Mouse (Mus musculus): ENCODE data around the gene Smoc1.

Gene Smoc1

DNA sequence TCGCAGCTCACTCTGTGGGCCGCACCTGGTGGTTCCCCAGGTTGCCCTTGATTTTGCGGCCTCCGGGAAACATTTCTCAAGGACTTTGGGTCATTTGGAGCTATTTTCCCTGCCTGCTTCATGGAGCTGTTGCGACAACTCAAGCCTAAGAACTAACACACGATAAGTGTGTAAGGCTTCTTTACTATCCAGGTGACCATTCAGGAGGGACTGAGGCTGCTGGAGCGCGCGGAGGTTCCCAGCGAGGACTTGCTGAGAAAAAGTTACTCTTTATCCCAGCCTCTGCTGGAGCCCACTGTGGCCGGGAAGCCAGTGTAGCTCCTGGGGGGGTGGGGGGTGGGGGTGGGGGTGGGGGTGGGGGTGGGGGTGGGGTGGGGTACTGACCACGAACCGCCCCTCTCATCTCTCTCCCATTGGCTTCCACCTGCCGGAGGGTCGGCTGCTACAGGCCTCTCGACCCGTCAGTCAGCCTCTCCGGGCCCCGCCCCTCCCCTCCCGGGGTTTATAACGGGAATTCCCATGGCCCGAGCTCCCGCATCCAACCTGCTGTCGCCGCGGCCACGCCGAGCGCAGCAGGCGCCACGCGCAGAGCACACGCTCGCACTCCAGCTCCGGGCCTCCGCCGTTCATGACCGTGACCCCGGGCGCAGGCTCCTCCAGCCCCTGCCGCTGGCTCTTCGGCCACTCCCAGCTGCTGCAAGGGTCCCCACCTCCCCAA, at the start of gene Smoc1:
TSS of gene Smoc1 (plus strand) at position 532 of the 718 bp plus-strand sequence.
- DNase-seq: peak; percentile 61

DNA sequence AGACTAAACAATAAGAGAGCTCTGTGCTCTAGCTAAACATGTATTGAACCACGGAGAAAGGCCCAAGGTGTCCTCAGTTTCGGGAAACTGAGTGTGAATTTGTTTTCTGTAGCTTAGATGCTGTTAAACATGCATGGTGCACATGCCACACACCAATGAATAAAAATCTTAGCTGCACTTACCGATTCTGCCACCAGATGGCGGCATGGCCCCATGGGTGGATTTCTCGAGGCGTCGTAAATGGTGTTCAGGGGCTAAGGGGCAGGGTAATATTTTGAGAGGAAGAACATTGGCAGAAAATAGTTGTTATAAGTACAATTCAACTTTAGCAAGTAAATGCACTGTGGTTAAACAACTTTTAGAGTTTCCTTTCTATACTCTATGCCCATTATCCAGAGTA, 44.3 kb upstream of the Smoc1 start:
- DNase-seq: peak; percentile 26

DNA sequence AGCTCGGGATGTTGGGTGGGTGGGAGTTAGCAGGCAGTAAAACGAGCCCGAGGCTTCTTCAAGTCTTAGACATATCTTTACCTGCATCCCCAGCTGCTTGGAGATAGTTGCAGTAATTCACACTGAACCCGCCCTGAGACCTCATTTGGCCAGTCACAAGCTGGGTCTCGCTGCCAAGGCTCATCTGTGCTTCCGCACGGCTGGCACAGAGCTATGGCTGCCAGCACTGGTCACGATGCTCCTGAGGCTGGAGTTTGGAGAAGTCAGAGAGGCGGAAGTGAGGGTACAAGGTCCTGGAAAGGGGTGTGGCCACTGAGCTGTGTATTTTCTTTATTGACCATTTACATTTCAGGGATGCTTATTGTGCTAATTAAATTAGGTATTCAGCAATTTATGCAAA, 42.9 kb upstream of the Smoc1 start:
- DNase-seq: no peak

DNA sequence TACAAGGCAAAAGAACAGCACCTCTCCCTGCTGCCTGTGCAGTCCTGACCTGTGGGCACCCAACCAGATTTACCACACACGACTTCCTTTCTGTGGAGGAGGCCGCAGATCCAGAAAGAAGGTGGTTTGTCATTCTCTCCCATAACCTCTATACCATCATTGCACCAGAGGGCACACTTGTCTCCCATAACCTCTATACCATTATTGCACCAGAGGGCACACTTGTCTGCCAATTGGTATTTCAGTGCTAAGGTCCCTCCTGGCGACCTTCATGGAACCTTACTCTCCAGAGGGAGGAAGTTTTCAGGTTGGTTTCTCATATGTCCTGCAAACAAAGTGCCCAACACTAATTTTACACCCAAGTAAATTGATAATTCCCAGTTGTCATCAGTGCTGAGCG, 40.0 kb upstream of the Smoc1 start:
- DNase-seq: no peak

GRCm38 (mm10) chr12:80988286-80988685, 38.3 kb upstream of the Smoc1 start:
- DNase-seq: no peak

- no peak for DNase-seq
Measured at GRCm38 (mm10) chr12:80990901-80991445, 35.6 kb upstream of the Smoc1 start.

DNA sequence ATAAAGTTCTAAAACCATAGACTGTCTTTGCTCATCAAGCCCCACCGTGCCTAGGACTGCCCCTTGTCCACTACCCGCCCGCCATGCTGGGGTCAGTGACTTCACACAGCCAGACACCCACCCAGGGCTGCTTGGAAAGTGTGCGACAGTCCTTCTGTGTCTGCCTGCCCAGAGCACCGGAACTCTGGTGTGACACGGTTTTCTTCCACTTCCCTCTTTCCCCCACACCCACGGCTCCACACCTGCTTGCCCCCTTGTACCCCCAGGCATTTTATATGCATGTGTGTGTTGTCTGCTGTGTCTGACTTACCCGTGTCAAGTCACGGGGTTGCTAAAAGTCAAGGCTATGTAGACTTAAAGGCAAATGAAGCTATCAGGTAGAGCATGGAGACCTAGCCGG, 34.8 kb upstream of the Smoc1 start:
- no peak for DNase-seq

DNA sequence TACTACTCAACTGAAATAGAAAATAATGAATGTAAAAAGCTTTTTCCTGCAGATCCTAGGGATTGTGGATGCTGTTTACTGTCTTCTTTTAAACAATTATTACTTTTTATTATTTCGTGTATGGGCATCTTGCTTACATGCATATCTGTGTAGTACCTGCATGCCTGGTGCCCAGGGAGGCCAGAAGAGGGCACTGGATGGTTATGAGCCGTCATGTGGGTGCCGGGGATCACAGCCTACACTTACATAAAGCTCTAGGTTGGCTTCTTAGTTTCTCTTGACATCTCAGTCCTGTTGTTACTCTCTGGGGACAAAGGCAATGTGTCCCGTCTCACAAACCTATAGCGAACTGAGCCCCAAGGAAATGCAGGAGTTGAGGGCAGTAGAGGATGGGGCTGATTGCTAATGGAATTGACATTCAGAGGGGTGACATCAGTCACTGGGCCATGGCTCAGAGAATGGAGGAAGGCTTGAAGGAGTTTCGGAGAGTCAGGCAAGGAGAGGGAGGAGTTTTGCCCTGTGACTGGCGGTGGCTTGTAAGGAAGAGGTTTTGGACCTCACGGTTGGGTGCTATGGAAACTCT, 34.0 kb upstream of the Smoc1 start:
- DNase-seq: no peak

DNA sequence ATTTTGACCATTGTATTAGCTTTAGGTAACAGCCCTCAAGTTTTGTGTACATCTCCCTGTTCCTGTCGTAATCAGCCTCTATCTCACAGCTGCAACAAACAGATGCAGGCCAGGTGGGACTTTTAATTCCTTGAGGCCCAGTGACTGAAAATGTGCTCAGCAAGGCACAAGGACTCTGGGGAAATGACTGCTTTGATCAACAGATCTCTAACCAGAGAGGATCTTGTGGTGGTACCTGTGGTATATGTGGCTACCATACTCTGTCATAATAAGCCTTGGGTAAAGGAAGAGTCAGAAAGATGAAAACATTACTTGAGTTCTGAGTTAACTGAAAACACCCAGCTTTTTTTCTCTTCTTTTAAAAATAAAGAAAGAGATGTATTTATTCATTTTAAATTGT, 32.8 kb upstream of the Smoc1 start:
- DNase-seq: no peak

DNA sequence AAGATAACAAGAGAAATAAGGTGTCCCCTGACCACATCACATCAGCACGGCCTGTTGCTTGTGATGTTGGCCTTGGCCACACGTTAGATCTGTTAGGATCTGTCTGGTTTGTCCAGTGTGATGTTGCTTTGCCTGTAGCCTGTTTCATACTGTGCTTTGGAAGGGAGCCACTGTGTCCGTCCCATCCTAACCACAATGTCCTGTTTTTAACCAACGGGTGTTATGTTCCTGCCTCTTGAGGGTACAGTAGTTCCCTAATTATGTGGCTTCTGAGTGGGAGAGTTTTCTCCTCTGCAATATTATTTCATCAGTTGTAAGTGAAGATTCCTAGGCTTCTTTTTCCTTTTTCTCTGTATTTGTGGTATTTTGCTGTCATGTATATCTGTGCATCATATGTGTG, 31.3 kb upstream of the Smoc1 start:
- no peak for DNase-seq

DNA sequence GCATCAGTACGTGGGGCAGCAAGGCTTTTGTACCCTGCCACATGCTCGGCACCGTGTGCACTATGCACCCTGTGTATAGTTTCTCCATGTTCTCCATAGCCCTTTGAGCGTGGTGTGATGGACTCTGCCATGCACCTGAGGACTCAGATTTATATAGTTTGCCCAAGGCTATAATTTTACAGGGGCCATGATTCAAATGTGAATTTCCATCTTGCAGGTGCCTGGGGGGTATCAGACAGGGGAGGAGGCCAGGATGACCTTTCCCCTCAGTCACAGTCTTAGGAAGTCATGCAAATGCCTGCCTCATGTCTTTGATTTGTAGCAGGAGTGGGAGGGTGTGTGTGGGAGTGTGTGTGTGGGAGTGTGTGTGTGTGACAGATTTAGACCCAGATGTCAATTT, 29.0 kb upstream of the Smoc1 start:
- no peak for DNase-seq

DNA sequence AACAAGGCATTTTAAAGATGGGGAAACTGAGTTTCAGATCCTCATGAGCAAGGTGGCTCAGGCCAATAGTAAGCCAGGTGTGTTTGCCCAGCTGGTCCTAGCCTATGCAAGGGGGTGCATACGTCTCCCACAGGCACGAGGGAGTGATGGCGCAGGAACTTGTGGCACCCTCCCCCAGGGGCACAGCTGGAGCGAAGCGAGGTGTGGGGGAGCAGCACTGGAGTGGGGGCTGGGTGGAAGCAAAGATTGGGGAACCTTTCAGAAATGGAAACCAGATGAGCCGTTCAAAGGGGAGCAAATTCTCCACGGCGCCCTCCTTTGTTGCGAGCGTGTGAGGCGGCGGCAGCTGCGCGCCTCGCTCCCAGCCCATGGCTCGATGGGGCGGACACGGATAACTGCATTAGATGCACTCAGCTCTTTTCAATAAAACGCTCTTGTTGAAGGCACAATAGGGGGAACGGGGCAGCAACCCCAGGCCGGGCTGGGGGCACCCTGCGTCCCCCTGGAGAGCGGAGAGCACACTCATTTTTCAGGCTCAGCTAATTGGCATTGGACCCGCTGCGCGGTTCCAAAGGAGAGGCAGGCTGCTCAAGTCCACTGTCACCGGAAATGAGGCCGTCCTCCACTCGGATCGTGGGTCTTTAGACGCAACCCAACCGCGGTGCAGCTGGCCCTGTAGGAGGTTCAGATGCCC, 27.9 kb upstream of the Smoc1 start:
- no peak for DNase-seq

GRCm38 (mm10) chr12:81000924-81001323, 25.7 kb upstream of the Smoc1 start:
- DNase-seq: no peak

DNA sequence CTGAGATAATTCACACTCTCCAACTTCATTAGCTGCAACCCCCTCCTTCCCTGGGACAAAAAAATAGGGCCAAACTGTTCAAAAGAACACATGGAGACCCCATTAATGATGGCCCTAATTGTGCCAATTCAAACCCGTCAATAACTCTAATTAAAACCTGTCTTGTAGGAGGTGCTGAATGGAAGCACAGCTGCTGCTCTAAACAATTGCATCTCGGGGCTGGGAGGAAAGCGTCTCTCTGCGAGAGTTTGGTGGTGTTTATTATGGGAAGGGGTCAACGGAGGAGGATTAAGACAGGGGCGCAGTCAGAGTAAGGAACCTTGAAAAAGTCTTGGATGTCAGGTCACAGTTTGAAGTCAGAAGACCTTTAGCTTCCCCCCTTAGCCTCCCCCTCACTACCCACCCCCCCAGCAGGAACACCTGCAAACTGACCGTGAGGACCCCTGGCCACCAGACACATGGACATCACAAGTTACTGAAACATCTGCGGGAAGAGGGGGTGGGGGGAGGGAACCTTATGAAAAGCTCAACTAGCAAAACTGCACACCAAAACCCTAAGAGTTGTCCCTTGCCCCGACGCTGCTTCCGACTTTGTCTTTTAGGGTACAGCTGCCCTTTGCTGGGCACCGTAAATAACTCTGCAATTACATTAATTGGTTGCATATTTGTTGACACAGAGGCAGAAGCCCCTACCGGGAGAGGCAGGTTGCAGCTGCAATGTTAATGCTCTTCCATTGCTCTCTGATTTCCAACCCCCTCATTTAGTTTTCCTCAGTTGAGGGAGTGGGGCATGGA, 23.6 kb upstream of the Smoc1 start:
- no peak for DNase-seq

DNA sequence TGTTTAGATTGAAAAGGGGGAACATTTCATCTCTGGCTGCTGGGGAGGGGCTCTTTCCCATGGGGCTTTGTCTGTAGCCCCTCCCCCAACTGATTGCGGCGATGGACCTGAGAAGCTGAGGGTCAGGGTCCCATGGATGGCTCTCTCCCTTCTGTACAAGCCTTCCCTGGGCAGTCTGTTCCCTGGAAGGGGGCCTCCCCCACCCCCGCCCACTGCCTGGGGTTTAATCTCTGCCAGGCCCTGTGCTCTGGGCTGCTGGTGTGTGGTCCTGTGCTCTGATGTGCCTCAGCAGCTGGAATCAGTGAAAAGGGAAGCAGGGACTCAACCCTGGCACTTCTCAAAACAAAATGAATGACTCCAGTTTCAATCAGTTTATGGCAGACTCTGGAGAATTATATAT, 16.8 kb upstream of the Smoc1 start:
- no peak for DNase-seq

DNA sequence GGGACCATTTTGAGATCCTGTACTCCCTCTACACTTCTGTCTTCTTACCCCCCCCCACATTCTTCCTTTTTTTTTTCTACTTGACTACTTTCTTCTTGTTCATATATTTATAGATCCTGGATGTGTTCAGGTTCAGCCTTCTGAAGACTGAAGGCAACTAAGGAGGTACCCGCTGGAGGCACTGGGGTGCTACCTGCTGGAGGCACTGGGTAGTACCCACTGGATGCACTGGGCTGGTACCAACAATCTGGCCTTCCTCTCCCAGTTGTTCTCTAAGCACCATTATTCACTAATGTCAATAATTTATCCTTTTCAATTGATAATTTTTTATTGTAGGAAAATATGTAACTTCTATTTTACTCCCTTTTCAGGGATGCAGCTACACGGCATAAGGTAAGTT, 14.6 kb upstream of the Smoc1 start:
- no peak for DNase-seq

DNA sequence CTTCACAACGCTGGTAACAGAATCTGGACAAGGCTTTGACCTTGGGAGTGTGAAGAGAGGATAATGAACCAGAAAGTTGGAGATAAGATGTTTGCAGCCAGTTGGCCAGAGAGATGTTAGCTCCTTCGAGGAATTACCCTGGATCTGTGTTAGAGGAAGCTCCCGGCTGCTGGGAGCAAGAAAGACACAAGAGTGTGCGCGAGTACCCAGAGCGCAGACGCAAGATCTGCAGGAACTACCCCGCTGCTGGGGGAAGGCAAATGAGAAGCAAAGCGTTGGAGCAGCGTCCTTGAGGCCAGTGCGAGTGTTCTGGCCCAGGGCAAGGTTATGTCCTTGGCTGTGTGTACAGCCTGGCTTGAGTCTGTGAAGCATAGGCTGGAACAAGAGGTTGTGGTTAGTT, 13.1 kb upstream of the Smoc1 start:
- DNase-seq: no peak

DNA sequence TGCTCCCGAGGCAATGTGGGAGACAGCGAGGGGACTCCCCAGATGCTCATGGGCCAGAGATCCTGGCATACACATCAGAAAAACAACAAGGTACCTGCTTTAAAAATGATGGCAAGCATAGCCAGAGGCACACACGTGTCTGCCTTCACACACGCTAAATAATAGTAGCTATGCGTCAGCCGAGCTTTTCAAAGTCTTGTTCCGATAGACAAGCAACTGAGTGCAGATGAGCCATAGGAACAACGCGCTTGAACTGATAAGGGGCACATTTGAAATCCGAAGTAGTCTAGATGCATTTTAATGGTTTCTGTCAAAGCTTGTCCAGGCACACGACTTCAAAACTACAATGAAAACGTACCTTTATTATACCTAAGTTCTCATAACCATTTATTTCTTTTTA, 9.0 kb upstream of the Smoc1 start:
- no peak for DNase-seq

DNA sequence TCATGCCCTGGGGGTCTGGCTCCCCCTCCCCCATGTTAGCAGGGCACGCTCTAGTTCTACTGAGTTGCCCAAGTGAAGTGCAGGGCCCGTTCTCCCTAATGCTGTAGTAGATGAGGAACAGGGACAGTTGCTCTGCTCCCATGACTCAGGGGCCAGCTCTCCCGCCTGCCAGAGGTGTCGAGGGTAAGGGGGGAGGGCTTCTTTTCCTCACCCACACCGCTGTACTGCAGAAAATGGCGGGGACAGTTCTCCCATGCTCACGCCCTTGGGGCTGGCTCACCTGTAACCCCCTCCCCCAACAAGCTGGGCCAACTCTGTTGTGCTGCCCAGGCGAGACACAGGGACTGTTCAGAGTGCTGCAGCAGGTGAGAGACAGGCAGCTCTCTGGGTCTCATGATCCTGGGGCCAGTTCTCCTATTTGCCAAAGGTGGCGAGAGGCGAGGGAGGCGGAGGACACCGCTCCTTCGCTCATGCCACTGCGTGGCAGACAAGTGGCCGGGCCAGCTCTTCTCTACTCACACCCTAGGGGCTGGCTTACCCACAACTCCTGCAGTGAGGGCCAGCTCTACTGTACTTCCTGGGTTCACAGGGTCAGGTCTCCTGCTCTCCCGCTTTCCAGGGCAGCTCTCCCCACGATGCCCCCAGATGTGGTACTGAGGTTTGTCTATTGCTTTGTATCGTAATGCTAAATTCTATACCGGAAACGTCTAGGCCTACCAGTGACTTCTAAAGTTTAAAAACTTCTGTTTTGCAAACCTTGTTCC, 7.9 kb upstream of the Smoc1 start:
- DNase-seq: no peak

DNA sequence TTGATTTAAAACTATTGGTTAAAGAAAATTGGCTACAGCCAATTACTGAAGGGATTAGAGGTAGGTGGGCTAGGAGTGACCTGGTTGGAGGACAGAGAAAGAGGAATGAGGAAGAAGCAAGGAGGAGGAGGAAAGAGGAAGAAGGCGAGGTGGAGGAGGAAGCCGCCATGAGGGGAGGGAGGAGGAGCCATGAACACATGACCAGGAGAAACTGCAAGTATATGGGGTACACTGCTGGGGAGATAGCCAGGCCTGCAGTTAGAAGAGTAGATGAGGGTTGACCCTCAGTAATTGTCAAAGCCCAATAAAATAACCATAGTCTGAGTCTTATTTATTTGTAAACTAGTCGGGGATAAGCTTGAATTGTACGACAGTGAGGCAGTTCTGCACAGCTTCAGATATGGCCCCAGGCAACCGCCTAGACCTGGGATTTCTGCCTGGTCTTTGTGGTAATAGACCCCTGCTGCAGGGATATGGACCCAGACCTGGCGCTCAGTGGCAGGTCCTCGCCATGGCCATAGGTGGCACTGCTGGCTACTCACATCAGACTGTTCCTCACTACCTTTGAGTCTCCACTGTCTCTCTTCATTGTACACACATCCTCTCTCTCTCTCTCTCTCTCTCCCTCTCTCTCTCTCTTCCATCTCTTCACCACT, 7.2 kb upstream of the Smoc1 start:
- DNase-seq: no peak

GRCm38 (mm10) chr12:81024407-81024806, 2.2 kb upstream of the Smoc1 start:
- DNase-seq: no peak

GRCm38 (mm10) chr12:81024993-81025392, 1.6 kb upstream of the Smoc1 start:
- DNase-seq: no peak
